Mouse (Mus musculus): ENCODE data around the gene Tmbim4. TPM values are rescaled to one million over a fixed set of nuclear protein-coding genes. Genes with fewer than 3 reads are reported as not detected.
"Not testable (repeated sequence)": the region's sequence is repeated elsewhere in the genome, so short reads cannot be mapped to it uniquely, and the experiment has no call there.

Tmbim4 gene
- polyA plus RNA-seq, 1 experiment from 2014 or later = 118 TPM

- peak; percentile 95 for ATAC-seq
- Histone ChIP-seq H3K9ac (ENCODE audit: low read depth, low read length) (peak overlapping the region; percentile 89), H3K27ac (ENCODE audit: low read depth, low read length) (no peak overlapping the region; the same call in 1 of the 2 replicates), H3K9me3 (ENCODE audit: control insufficient read depth, low read length) (no peaks in the 10 kb centered on the region), H3K36me3 (ENCODE audit: control insufficient read depth, insufficient read depth, low read length) (no peaks in the 10 kb centered on the region), H3K27me3 (replicated peaks; ENCODE audit: control insufficient read depth, insufficient read depth, low read length) (no peaks in the 10 kb centered on the region), H3K4me3 (ENCODE audit: low read length) (peak overlapping the region; percentile 98), H3K4me2 (ENCODE audit: low read length) (peak overlapping the region; percentile 74), H3K4me1 (ENCODE audit: control insufficient read depth, insufficient read depth, low read depth, low read length) (peaks cover 5% of the 10 kb centered on the region)
- WGBS = 2% methylated on average over 53 of the region's 53 CpGs
These were observed 7.5 kb downstream of the Tmbim4 start for GRCm38 (mm10) chr10:120208575-120209538.

DNA sequence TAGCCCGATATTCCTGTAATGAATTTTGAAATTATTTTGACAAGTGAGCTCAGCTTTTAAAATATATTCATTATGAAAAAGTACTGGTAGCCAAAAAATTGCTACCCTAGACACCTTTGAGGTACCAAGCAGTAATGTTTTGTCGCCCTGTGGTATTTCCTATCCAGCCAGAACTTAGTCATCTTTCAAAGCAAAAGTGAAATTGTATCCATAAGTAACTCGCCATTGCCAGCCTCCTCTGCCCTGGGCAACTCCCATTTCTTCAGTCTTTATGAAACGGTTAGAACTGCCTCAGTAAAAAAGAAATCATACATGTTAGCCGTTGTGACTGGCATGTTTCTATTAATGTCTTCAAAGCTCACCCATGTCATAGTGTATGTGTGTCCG is 8.1 kb downstream of the Tmbim4 start:
- Histone ChIP-seq H3K9me3 (ENCODE audit: control insufficient read depth, low read length) (no peaks in the 10 kb centered on the region), H3K4me2 (ENCODE audit: low read length) (peak overlapping the region; percentile 74), H3K4me3 (ENCODE audit: low read length) (peak overlapping the region; percentile 98), H3K9ac (ENCODE audit: low read depth, low read length) (no peak overlapping the region), H3K36me3 (ENCODE audit: control insufficient read depth, insufficient read depth, low read length) (no peaks in the 10 kb centered on the region), H3K4me1 (ENCODE audit: control insufficient read depth, insufficient read depth, low read depth, low read length) (peaks cover 5% of the 10 kb centered on the region), H3K27ac (ENCODE audit: low read depth, low read length) (no peak overlapping the region), H3K27me3 (replicated peaks; ENCODE audit: control insufficient read depth, insufficient read depth, low read length) (no peaks in the 10 kb centered on the region)
- no peak for ATAC-seq
- WGBS = 78% methylated on average over 6 of the region's 6 CpGs

GRCm38 (mm10) chr10:120210096-120210495 is 8.7 kb downstream of the Tmbim4 start:
- Histone ChIP-seq H3K4me3 (ENCODE audit: low read length) (no peak overlapping the region), H3K27ac (ENCODE audit: low read depth, low read length) (no peak overlapping the region), H3K4me1 (ENCODE audit: control insufficient read depth, insufficient read depth, low read depth, low read length) (peaks cover 5% of the 10 kb centered on the region), H3K9me3 (ENCODE audit: control insufficient read depth, low read length) (no peaks in the 10 kb centered on the region), H3K36me3 (ENCODE audit: control insufficient read depth, insufficient read depth, low read length) (no peaks in the 10 kb centered on the region), H3K27me3 (replicated peaks; ENCODE audit: control insufficient read depth, insufficient read depth, low read length) (no peaks in the 10 kb centered on the region), H3K4me2 (ENCODE audit: low read length) (no peak overlapping the region), H3K9ac (ENCODE audit: low read depth, low read length) (no peak overlapping the region)
- 93% methylated on average over 3 of the region's 3 CpGs for WGBS
- ATAC-seq = no peak

DNA sequence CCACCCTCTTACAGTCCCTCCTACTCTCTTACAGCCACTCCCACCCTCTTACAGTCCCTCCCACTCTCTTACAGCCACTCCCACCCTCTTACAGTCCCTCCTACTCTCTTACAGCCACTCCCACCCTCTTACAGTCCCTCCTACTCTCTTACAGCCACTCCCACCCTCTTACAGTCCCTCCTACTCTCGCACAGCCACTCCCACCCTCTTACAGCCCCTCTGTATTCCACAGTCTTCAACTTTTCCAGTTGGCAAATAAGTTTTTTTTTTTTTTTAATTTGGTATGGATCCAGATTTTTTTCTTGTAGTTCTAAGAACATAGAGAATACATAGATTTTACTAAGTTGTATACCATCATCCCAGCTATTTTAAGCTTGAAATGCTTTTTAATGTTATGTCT is 15.7 kb downstream of the Tmbim4 start:
- H3K27me3 ChIP-seq (replicated peaks; ENCODE audit: control insufficient read depth, insufficient read depth, low read length); H3K9ac ChIP-seq (ENCODE audit: low read depth, low read length); H3K4me1 ChIP-seq (ENCODE audit: control insufficient read depth, insufficient read depth, low read depth, low read length); ATAC-seq; H3K36me3 ChIP-seq (ENCODE audit: control insufficient read depth, insufficient read depth, low read length); H3K4me2 ChIP-seq (ENCODE audit: low read length); H3K4me3 ChIP-seq (ENCODE audit: low read length); H3K27ac ChIP-seq (ENCODE audit: low read depth, low read length); H3K9me3 ChIP-seq (ENCODE audit: control insufficient read depth, low read length): not testable (repeated sequence)
- 84% methylated on average over 1 of the region's 1 CpGs for WGBS

- Histone ChIP-seq H3K27ac (ENCODE audit: low read depth, low read length) (no peak overlapping the region), H3K4me2 (ENCODE audit: low read length) (no peak overlapping the region), H3K9me3 (ENCODE audit: control insufficient read depth, low read length) (no peaks in the 10 kb centered on the region), H3K9ac (ENCODE audit: low read depth, low read length) (no peak overlapping the region), H3K4me1 (ENCODE audit: control insufficient read depth, insufficient read depth, low read depth, low read length) (no peaks in the 10 kb centered on the region), H3K27me3 (replicated peaks; ENCODE audit: control insufficient read depth, insufficient read depth, low read length) (no peaks in the 10 kb centered on the region), H3K4me3 (ENCODE audit: low read length) (no peak overlapping the region), H3K36me3 (ENCODE audit: control insufficient read depth, insufficient read depth, low read length) (0 out of 2 replicates have a peak, but pooled peaks cover 5% of the 10 kb centered on the region)
- 93% methylated on average over 10 of the region's 10 CpGs for WGBS
- ATAC-seq = no peak
These were observed 17.6 kb downstream of the Tmbim4 start for GRCm38 (mm10) chr10:120218996-120219395.

- Histone ChIP-seq H3K9ac (ENCODE audit: low read depth, low read length) (no peak overlapping the region), H3K27me3 (replicated peaks; ENCODE audit: control insufficient read depth, insufficient read depth, low read length) (no peaks in the 10 kb centered on the region), H3K27ac (ENCODE audit: low read depth, low read length) (no peak overlapping the region; the same call in 1 of the 2 replicates), H3K4me2 (ENCODE audit: low read length) (no peak overlapping the region), H3K4me1 (ENCODE audit: control insufficient read depth, insufficient read depth, low read depth, low read length) (no peaks in the 10 kb centered on the region), H3K36me3 (ENCODE audit: control insufficient read depth, insufficient read depth, low read length) (0 out of 2 replicates have a peak, but pooled peaks cover 5% of the 10 kb centered on the region), H3K4me3 (ENCODE audit: low read length) (no peak overlapping the region), H3K9me3 (ENCODE audit: control insufficient read depth, low read length) (no peaks in the 10 kb centered on the region)
- WGBS = 84% methylated on average over 14 of the region's 14 CpGs
- ATAC-seq = no peak
These were observed 18.4 kb downstream of the Tmbim4 start for GRCm38 (mm10) chr10:120219578-120220359.

- H3K4me2 ChIP-seq (ENCODE audit: low read length) = no peak overlapping the region
- 0 out of 2 replicates have a peak, but pooled peaks cover 5% of the 10 kb centered on the region for H3K36me3 ChIP-seq (ENCODE audit: control insufficient read depth, insufficient read depth, low read length)
- no peak overlapping the region for H3K27ac ChIP-seq (ENCODE audit: low read depth, low read length)
- H3K9me3 ChIP-seq (ENCODE audit: control insufficient read depth, low read length) = no peaks in the 10 kb centered on the region
- no peak for ATAC-seq
- H3K4me3 ChIP-seq (ENCODE audit: low read length) = no peak overlapping the region
- H3K4me1 ChIP-seq (ENCODE audit: control insufficient read depth, insufficient read depth, low read depth, low read length) = no peaks in the 10 kb centered on the region
- H3K9ac ChIP-seq (ENCODE audit: low read depth, low read length) = no peak overlapping the region
- WGBS = 88% methylated on average over 7 of the region's 7 CpGs
- no peaks in the 10 kb centered on the region for H3K27me3 ChIP-seq (replicated peaks; ENCODE audit: control insufficient read depth, insufficient read depth, low read length)
These were observed 19.4 kb downstream of the Tmbim4 start for GRCm38 (mm10) chr10:120220776-120221175.

DNA sequence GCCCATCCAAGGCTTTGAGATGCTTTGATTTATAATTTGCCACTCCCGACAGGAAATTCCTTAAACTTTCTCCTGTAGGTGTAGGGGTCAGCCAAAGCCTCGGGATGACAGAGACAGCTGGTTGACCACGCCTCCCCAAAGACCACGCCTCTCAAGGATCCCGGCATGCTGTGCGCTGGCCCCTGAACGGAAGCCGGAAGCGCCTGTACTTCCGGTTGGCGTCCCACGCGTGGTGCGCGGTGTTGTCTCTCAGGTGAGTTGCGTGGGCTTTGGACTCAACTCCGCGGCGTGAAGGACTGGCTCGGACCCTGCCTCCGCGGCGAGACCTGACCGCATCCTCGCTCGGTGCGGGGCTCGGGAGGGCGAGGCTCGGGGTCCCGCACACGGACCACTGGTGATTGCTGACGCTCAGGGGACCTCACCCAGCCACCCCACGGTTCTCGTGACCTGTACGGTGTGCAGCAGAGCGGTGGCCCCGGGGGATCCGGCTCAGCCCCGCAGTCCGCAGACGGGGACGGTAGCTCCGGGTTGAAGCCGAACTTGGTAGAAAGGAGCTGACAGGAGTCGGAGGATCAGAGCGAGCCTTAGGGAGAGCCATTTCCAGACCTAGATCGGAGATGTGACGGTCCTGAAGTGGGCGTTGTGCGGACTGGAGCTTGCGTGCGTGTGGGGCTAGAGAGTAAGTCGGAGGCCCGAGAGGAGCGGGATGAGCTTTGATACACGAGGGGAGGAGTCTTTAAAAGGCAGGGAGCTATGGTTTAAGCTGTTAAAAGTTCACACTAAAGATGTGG is 25.7 kb downstream of the Tmbim4 start, which contains the start of gene Llph:
Gene Llph (plus strand): TSS at position 200 of the 791 bp plus-strand sequence.
- H3K4me1 ChIP-seq (ENCODE audit: control insufficient read depth, insufficient read depth, low read depth, low read length) = peaks cover 15% of the 10 kb centered on the region
- peak within 1 kb of the TSS; percentile 64 for H3K4me3 ChIP-seq (ENCODE audit: low read length)
- H3K27me3 ChIP-seq (replicated peaks; ENCODE audit: control insufficient read depth, insufficient read depth, low read length) = no peaks in the 10 kb centered on the region
- H3K9me3 ChIP-seq (ENCODE audit: control insufficient read depth, low read length) = no peaks in the 10 kb centered on the region
- ATAC-seq = peak; percentile 95
- peak within 1 kb of the TSS; percentile 93 for H3K4me2 ChIP-seq (ENCODE audit: low read length)
- H3K9ac ChIP-seq (ENCODE audit: low read depth, low read length) = peak within 1 kb of the TSS; percentile 66
- peak within 1 kb of the TSS; percentile 10; the same call in 1 of the 2 replicates for H3K27ac ChIP-seq (ENCODE audit: low read depth, low read length)
- under 1% methylated on average over 57 of the region's 57 CpGs for WGBS
- peaks cover 15% of the 10 kb centered on the region for H3K36me3 ChIP-seq (ENCODE audit: control insufficient read depth, insufficient read depth, low read length)
